Mouse (Mus musculus) midbrain, embryonic 11.5 days (tissue): ENCODE measurements at regions not wholly inside any gene's neighbourhood (a gene's known extent, or its start where the extent isn't known, plus 50 kb on each side); places are given as distances from the start of the nearest gene placed in this dataset.

Source experiments
- ATAC-seq: fragments of 200-750 bp; cut with Nextera tagmentation; 2 replicates; pipeline ENCODE4 v1.8.0; 2017; ENCODE audit warnings: moderate TSS enrichment, moderate library complexity; ENCODE audit not compliant: low FRiP score
- DNase-seq: peaks from one replicate; pipeline ENCODE4 v3.0.0; 2015; ENCODE audit warnings: low spot score; ENCODE audit errors: missing footprints
- H3K27ac ChIP-seq: fragments of 300-500 bp; sonication (generic); 2 replicates; pipeline ENCODE4 v1.5.1; 2014; ENCODE audit warnings: low read depth, low read length
- H3K27me3 ChIP-seq: fragments of 300-500 bp; sonication (generic); 2 replicates; pipeline ENCODE4 v1.6.1; 2014; ENCODE audit warnings: mild to moderate bottlenecking, low read length, moderate library complexity, mixed read lengths; ENCODE audit not compliant: control insufficient read depth, insufficient read depth
- H3K36me3 ChIP-seq: fragments of 300-500 bp; sonication (generic); 2 replicates; pipeline ENCODE4 v1.6.1; 2014; ENCODE audit warnings: mild to moderate bottlenecking, low read length, moderate library complexity, mixed read lengths; ENCODE audit not compliant: control insufficient read depth, insufficient read depth
- H3K4me1 ChIP-seq: fragments of 300-500 bp; sonication (generic); 2 replicates; pipeline ENCODE4 v1.6.1; 2014; ENCODE audit warnings: low read length; ENCODE audit not compliant: control insufficient read depth, insufficient read depth
- H3K4me2 ChIP-seq: fragments of 300-500 bp; sonication (generic); 2 replicates; pipeline ENCODE4 v1.6.1; 2014; ENCODE audit warnings: mild to moderate bottlenecking, moderate library complexity
- H3K4me3 ChIP-seq: fragments of 300-500 bp; sonication (generic); 2 replicates; pipeline ENCODE4 v1.5.1; 2014; ENCODE audit warnings: low read depth, low read length
- H3K9ac ChIP-seq: fragments of 300-500 bp; sonication (generic); 2 replicates; pipeline ENCODE4 v1.6.1; 2014; ENCODE audit warnings: low read length
- H3K9me3 ChIP-seq: fragments of 300-500 bp; sonication (generic); 2 replicates; pipeline ENCODE4 v1.6.1; 2016; ENCODE audit warnings: low read length; ENCODE audit not compliant: control insufficient read depth
- WGBS: fragments of 180-500 bp; shearing (Covaris S2); extraction: QIAGEN DNeasy Blood & Tissue Kit; methylation state at CpG from one replicate; pipeline ENCODE4 v1.1.7; 2014; 5-methylcytosine and 5-hydroxymethylcytosine counted together

GRCm38 (mm10) chr8:101697948-101698347 is 1087.5 kb downstream of the Cdh11 start:
- Histone ChIP-seq H3K27me3 (no peaks in the 10 kb centered on the region), H3K36me3 (no peaks in the 10 kb centered on the region), H3K4me1 (no peaks in the 10 kb centered on the region), H3K9ac (no peak overlapping the region), H3K4me2 (no peak overlapping the region), H3K4me3 (no peak overlapping the region), H3K27ac (no peak overlapping the region), H3K9me3 (no peaks in the 10 kb centered on the region)
- 43% methylated on average over 1 of the region's 1 CpGs for WGBS
- ATAC-seq (no peak), DNase-seq (peak; percentile 60)

- Histone ChIP-seq H3K4me2 (no peak overlapping the region), H3K9ac (no peak overlapping the region), H3K9me3 (no peaks in the 10 kb centered on the region), H3K4me3 (no peak overlapping the region), H3K4me1 (no peaks in the 10 kb centered on the region), H3K27ac (no peak overlapping the region), H3K36me3 (no peaks in the 10 kb centered on the region), H3K27me3 (no peaks in the 10 kb centered on the region)
- 91% methylated on average over 1 of the region's 1 CpGs for WGBS
- no peak for DNase-seq
- ATAC-seq = no peak
Observed at GRCm38 (mm10) chr8:101690901-101691300, 1094.5 kb downstream of the Cdh11 start.

- Histone ChIP-seq H3K9me3 (no peaks in the 10 kb centered on the region), H3K27ac (no peak overlapping the region), H3K27me3 (no peaks in the 10 kb centered on the region), H3K9ac (no peak overlapping the region), H3K4me1 (no peaks in the 10 kb centered on the region), H3K4me3 (no peak overlapping the region), H3K36me3 (no peaks in the 10 kb centered on the region), H3K4me2 (no peak overlapping the region)
- ATAC-seq = no peak
- 88% methylated on average over 2 of the region's 2 CpGs for WGBS
- no peak for DNase-seq
Observed at GRCm38 (mm10) chr8:101668921-101669320, 1116.5 kb downstream of the Cdh11 start.

- 78% methylated on average over 2 of the region's 2 CpGs for WGBS
- no peak overlapping the region for H3K4me3 ChIP-seq
Observed at GRCm38 (mm10) chr8:101662874-101663273, 1122.6 kb downstream of the Cdh11 start.

GRCm38 (mm10) chr8:101655292-101655691 is 1130.2 kb downstream of the Cdh11 start:
- ATAC-seq = no peak
- 71% methylated on average over 2 of the region's 2 CpGs for WGBS
- H3K9me3 ChIP-seq = no peaks in the 10 kb centered on the region

More at GRCm38 (mm10) chr8:101662874-101663273, 1122.6 kb downstream of the Cdh11 start:
- ATAC-seq (no peak), DNase-seq (no peak)
- Histone ChIP-seq H3K4me1 (no peaks in the 10 kb centered on the region), H3K4me2 (no peak overlapping the region), H3K27me3 (no peaks in the 10 kb centered on the region), H3K9me3 (no peaks in the 10 kb centered on the region), H3K27ac (no peak overlapping the region), H3K9ac (no peak overlapping the region), H3K36me3 (no peaks in the 10 kb centered on the region)

GRCm38 (mm10) chr8:101628816-101629215 is 1156.6 kb downstream of the Cdh11 start:
- Histone ChIP-seq H3K9me3 (no peaks in the 10 kb centered on the region), H3K27ac (no peak overlapping the region), H3K9ac (no peak overlapping the region), H3K4me3 (no peak overlapping the region), H3K27me3 (no peaks in the 10 kb centered on the region), H3K4me2 (no peak overlapping the region), H3K36me3 (no peaks in the 10 kb centered on the region), H3K4me1 (no peaks in the 10 kb centered on the region)
- 34% methylated on average over 1 of the region's 1 CpGs for WGBS
- ATAC-seq (no peak), DNase-seq (peak; percentile 83)

More at GRCm38 (mm10) chr8:101655292-101655691, 1130.2 kb downstream of the Cdh11 start:
- DNase-seq = no peak
- H3K36me3 ChIP-seq = no peaks in the 10 kb centered on the region
- no peak overlapping the region for H3K4me3 ChIP-seq
- no peaks in the 10 kb centered on the region for H3K4me1 ChIP-seq
- no peaks in the 10 kb centered on the region for H3K27me3 ChIP-seq
- H3K4me2 ChIP-seq = no peak overlapping the region
- H3K27ac ChIP-seq = no peak overlapping the region
- no peak overlapping the region for H3K9ac ChIP-seq

GRCm38 (mm10) chr8:101621941-101622340 is 1163.5 kb downstream of the Cdh11 start:
- Histone ChIP-seq H3K4me1 (no peaks in the 10 kb centered on the region), H3K4me2 (no peak overlapping the region), H3K9ac (no peak overlapping the region), H3K4me3 (no peak overlapping the region), H3K9me3 (no peaks in the 10 kb centered on the region), H3K27ac (no peak overlapping the region), H3K36me3 (no peaks in the 10 kb centered on the region), H3K27me3 (no peaks in the 10 kb centered on the region)
- DNase-seq (no peak), ATAC-seq (no peak)
- 84% methylated on average over 1 of the region's 1 CpGs for WGBS

GRCm38 (mm10) chr8:101591115-101591514 is 1194.3 kb downstream of the Cdh11 start:
- no peak overlapping the region for H3K4me2 ChIP-seq
- no peak overlapping the region for H3K4me3 ChIP-seq
- H3K27me3 ChIP-seq = no peaks in the 10 kb centered on the region
- no peak overlapping the region for H3K27ac ChIP-seq
- ATAC-seq (no peak), DNase-seq (no peak)
- H3K36me3 ChIP-seq = no peaks in the 10 kb centered on the region
- H3K4me1 ChIP-seq = no peaks in the 10 kb centered on the region
- no peaks in the 10 kb centered on the region for H3K9me3 ChIP-seq
- no peak overlapping the region for H3K9ac ChIP-seq

- DNase-seq (no peak), ATAC-seq (no peak)
- H3K9me3 ChIP-seq = no peaks in the 10 kb centered on the region
- WGBS = 89% methylated on average over 3 of the region's 3 CpGs
- no peaks in the 10 kb centered on the region for H3K36me3 ChIP-seq
- no peak overlapping the region for H3K4me3 ChIP-seq
- no peaks in the 10 kb centered on the region for H3K27me3 ChIP-seq
- H3K27ac ChIP-seq = no peak overlapping the region
- H3K9ac ChIP-seq = no peak overlapping the region
- H3K4me2 ChIP-seq = no peak overlapping the region
- no peaks in the 10 kb centered on the region for H3K4me1 ChIP-seq
Observed at GRCm38 (mm10) chr8:101590639-101591038, 1194.8 kb downstream of the Cdh11 start.

GRCm38 (mm10) chr8:101564447-101564846 is 1221.0 kb downstream of the Cdh11 start:
- Histone ChIP-seq H3K9ac (no peak overlapping the region), H3K9me3 (no peaks in the 10 kb centered on the region), H3K27me3 (no peaks in the 10 kb centered on the region), H3K4me3 (no peak overlapping the region), H3K4me1 (no peaks in the 10 kb centered on the region), H3K27ac (no peak overlapping the region), H3K36me3 (no peaks in the 10 kb centered on the region), H3K4me2 (no peak overlapping the region)
- WGBS = 94% methylated on average over 5 of the region's 5 CpGs
- DNase-seq (no peak), ATAC-seq (no peak)
